Mouse (Mus musculus): ENCODE measurements at regions not wholly inside any gene's neighbourhood (a gene's known extent, or its start where the extent isn't known, plus 50 kb on each side); places are given as distances from the start of the nearest gene placed in this dataset.

DNA sequence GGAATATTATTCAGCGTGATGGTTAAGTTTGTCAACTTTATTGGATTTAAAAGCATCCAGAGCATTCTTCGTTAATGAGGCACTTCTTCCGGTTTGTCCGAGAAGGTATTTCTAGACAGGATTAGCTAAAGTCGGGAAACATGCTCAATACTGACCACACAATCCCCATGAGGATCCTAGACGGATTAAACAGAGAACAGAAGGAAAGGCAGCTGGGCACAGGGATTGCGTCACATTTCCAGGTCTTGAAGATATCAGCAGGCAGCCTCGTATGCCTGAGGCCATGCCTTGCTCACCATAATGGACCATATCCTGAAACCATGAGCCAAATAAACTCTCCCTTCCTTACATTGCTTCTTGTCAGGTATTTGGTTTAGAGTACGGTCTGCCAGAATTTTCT is 119.7 kb downstream of the Emx2 start:
- WGBS = 68% methylated on average over 9 of the region's 9 CpGs
- no peaks in the 10 kb centered on the region for H3K36me3 ChIP-seq (replicated peaks; ENCODE audit: control insufficient read depth, insufficient read depth, low read depth, low read length)
- DNase-seq (ENCODE audit: low spot score) (no peak), ATAC-seq (replicated peaks; ENCODE audit: insufficient number of reproducible peaks, low FRiP score, low TSS enrichment, low read depth) (no peak)
- H3K4me3 ChIP-seq (ENCODE audit: low read depth, low read length) = no peak overlapping the region
- no peaks in the 10 kb centered on the region for H3K4me1 ChIP-seq (ENCODE audit: control insufficient read depth, insufficient read depth, low read length)
- no peaks in the 10 kb centered on the region for H3K9me3 ChIP-seq (replicated peaks; ENCODE audit: control insufficient read depth, low read length)
- H3K27me3 ChIP-seq (ENCODE audit: control insufficient read depth, insufficient read depth, low read length) = no peaks in the 10 kb centered on the region
- H3K9ac ChIP-seq (replicated peaks; ENCODE audit: low read length) = no peak overlapping the region
- no peak overlapping the region for H3K4me2 ChIP-seq (ENCODE audit: low read depth, low read length)
- H3K27ac ChIP-seq (replicated peaks; ENCODE audit: low read depth, low read length) = no peak overlapping the region

DNA sequence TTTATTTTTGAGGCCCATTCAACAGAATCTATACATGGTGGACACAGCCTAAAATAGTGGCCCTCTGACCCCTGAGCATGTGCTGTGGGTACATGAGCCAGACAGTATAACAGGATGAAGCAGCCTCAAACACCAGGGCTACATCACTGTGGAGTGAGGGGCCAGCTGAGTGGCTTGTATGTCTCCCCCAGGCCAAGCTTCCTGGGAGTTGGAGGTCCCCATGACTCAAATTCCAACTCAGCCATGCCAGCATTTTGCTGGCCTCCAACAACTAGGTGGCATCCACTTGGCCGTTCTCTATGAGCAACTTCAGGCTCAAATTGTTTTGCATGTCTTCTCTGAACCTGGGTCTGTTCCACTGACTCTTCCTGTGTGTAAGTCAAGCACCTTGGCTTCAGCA is 121.5 kb downstream of the Emx2 start:
- DNase-seq (ENCODE audit: low spot score) (no peak), ATAC-seq (replicated peaks; ENCODE audit: insufficient number of reproducible peaks, low FRiP score, low TSS enrichment, low read depth) (no peak)
- H3K4me2 ChIP-seq (ENCODE audit: low read depth, low read length) = no peak overlapping the region
- no peaks in the 10 kb centered on the region for H3K4me1 ChIP-seq (ENCODE audit: control insufficient read depth, insufficient read depth, low read length)
- no peaks in the 10 kb centered on the region for H3K27me3 ChIP-seq (ENCODE audit: control insufficient read depth, insufficient read depth, low read length)
- H3K9ac ChIP-seq (replicated peaks; ENCODE audit: low read length) = no peak overlapping the region
- H3K4me3 ChIP-seq (ENCODE audit: low read depth, low read length) = no peak overlapping the region
- 86% methylated on average over 1 of the region's 1 CpGs for WGBS
- no peaks in the 10 kb centered on the region for H3K36me3 ChIP-seq (replicated peaks; ENCODE audit: control insufficient read depth, insufficient read depth, low read depth, low read length)
- H3K27ac ChIP-seq (replicated peaks; ENCODE audit: low read depth, low read length) = no peak overlapping the region
- no peaks in the 10 kb centered on the region for H3K9me3 ChIP-seq (replicated peaks; ENCODE audit: control insufficient read depth, low read length)

DNA sequence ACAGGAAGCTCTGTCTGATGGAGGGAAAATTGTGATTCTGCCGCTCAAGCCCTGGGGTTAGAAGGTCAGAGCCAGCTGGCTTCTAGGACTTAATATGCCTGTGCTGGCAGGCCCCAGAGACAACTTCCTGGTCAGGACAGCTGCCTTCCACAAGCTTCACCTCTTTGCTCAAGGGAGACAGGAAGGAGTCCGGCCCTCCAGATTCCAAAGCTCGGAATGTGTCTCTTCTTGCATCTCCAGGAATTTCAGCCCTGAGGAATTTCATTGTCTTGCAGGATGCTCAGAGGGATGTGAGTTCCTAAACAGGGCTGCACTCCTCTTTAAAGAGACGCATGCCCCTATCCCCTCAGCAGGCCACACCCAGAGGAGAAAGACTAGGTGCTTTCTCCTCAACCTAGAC is 127.7 kb downstream of the Emx2 start:
- Histone ChIP-seq H3K9me3 (replicated peaks; ENCODE audit: control insufficient read depth, low read length) (no peaks in the 10 kb centered on the region), H3K4me2 (ENCODE audit: low read depth, low read length) (no peak overlapping the region), H3K4me3 (ENCODE audit: low read depth, low read length) (no peak overlapping the region), H3K4me1 (ENCODE audit: control insufficient read depth, insufficient read depth, low read length) (no peaks in the 10 kb centered on the region), H3K36me3 (replicated peaks; ENCODE audit: control insufficient read depth, insufficient read depth, low read depth, low read length) (no peaks in the 10 kb centered on the region), H3K27ac (replicated peaks; ENCODE audit: low read depth, low read length) (no peak overlapping the region), H3K27me3 (ENCODE audit: control insufficient read depth, insufficient read depth, low read length) (no peaks in the 10 kb centered on the region), H3K9ac (replicated peaks; ENCODE audit: low read length) (no peak overlapping the region)
- 21% methylated on average over 4 of the region's 4 CpGs for WGBS
- DNase-seq (ENCODE audit: low spot score) (peak; percentile 36), ATAC-seq (replicated peaks; ENCODE audit: insufficient number of reproducible peaks, low FRiP score, low TSS enrichment, low read depth) (no peak)

DNA sequence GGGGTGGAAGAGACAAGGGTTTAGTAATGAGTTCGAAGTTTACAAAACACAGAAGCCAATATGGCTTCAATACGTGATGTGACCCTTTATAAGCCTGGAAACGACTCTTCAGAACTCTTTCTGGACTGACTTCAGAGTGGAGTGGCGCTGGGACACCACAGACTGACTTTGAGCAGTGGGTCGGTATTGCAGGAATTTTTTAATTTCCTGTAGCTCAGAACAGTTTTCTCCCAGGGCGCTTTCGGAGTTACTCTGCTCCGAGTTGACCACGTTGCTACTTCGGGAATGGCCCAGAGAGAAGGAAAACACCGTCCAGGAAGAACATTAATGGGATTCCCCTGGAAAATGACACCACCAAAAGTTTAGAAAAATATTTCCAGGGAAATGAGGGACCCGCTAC is 129.1 kb downstream of the Emx2 start:
- peak; percentile 34 for DNase-seq (ENCODE audit: low spot score)
- no peaks in the 10 kb centered on the region for H3K9me3 ChIP-seq (replicated peaks; ENCODE audit: control insufficient read depth, low read length)
- H3K4me3 ChIP-seq (ENCODE audit: low read depth, low read length) = no peak overlapping the region
- H3K9ac ChIP-seq (replicated peaks; ENCODE audit: low read length) = no peak overlapping the region
- no peaks in the 10 kb centered on the region for H3K4me1 ChIP-seq (ENCODE audit: control insufficient read depth, insufficient read depth, low read length)
- H3K4me2 ChIP-seq (ENCODE audit: low read depth, low read length) = no peak overlapping the region
- H3K36me3 ChIP-seq (replicated peaks; ENCODE audit: control insufficient read depth, insufficient read depth, low read depth, low read length) = no peaks in the 10 kb centered on the region
- ATAC-seq (replicated peaks; ENCODE audit: insufficient number of reproducible peaks, low FRiP score, low TSS enrichment, low read depth) = no peak
- H3K27ac ChIP-seq (replicated peaks; ENCODE audit: low read depth, low read length) = no peak overlapping the region
- 52% methylated on average over 12 of the region's 12 CpGs for WGBS
- no peaks in the 10 kb centered on the region for H3K27me3 ChIP-seq (ENCODE audit: control insufficient read depth, insufficient read depth, low read length)

DNA sequence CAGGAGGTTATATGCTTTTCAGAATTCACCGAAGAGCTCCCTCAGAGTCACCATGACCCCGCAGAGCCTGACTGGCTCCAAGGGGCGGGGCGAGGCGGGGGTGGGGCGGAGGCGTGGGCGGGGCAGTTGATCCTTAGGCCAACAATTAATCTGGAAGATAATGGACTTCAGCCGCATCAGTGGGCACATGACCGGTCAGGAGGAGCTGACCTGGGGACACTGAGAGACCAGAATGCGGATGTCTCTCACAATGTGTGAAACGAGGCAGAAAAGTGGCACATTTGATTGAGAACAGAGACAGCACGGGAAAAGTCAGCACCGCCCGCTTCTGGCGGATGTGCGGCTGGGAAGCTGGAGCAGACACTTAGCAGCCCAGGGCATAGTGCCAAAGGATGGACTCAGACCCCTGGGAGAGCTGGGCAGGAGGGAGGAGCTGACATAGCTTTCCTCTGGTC is 129.9 kb downstream of the Emx2 start:
- peak overlapping the region; percentile 36 for H3K4me2 ChIP-seq (ENCODE audit: low read depth, low read length)
- WGBS = 9% methylated on average over 17 of the region's 17 CpGs
- H3K9me3 ChIP-seq (replicated peaks; ENCODE audit: control insufficient read depth, low read length) = no peaks in the 10 kb centered on the region
- H3K4me3 ChIP-seq (ENCODE audit: low read depth, low read length) = 0 out of 2 replicates have a peak overlapping the region, but pooled peaks have one; percentile 0
- H3K36me3 ChIP-seq (replicated peaks; ENCODE audit: control insufficient read depth, insufficient read depth, low read depth, low read length) = no peaks in the 10 kb centered on the region
- H3K27me3 ChIP-seq (ENCODE audit: control insufficient read depth, insufficient read depth, low read length) = no peaks in the 10 kb centered on the region
- DNase-seq (ENCODE audit: low spot score) = peak; percentile 28
- no peak for ATAC-seq (replicated peaks; ENCODE audit: insufficient number of reproducible peaks, low FRiP score, low TSS enrichment, low read depth)
- H3K4me1 ChIP-seq (ENCODE audit: control insufficient read depth, insufficient read depth, low read length) = no peaks in the 10 kb centered on the region
- H3K9ac ChIP-seq (replicated peaks; ENCODE audit: low read length) = no peak overlapping the region
- H3K27ac ChIP-seq (replicated peaks; ENCODE audit: low read depth, low read length) = no peak overlapping the region

DNA sequence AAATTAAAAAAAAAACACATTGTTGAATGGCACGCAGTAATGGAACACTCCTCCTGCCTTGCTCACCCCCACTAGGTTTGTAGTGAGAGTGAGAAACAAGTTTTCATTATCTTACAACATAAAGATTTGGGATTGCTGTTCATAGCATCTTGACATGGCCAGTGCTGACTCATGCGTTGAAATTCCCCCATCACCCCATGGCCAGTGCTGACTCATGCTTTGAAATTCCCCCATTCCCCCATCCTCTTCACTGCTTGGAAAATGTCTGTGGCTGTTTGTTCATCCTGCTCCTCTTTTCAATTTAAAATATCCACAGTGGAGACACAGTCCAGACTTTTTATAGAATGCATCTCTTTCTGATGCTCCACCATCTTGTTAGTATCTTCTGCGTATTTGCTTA is 131.8 kb downstream of the Emx2 start:
- H3K27me3 ChIP-seq (ENCODE audit: control insufficient read depth, insufficient read depth, low read length) = no peaks in the 10 kb centered on the region
- ATAC-seq (replicated peaks; ENCODE audit: insufficient number of reproducible peaks, low FRiP score, low TSS enrichment, low read depth) = no peak
- WGBS = 100% methylated on average over 3 of the region's 3 CpGs
- H3K36me3 ChIP-seq (replicated peaks; ENCODE audit: control insufficient read depth, insufficient read depth, low read depth, low read length) = no peaks in the 10 kb centered on the region
- H3K27ac ChIP-seq (replicated peaks; ENCODE audit: low read depth, low read length) = no peak overlapping the region
- H3K4me3 ChIP-seq (ENCODE audit: low read depth, low read length) = no peak overlapping the region
- no peak overlapping the region for H3K9ac ChIP-seq (replicated peaks; ENCODE audit: low read length)
- H3K4me1 ChIP-seq (ENCODE audit: control insufficient read depth, insufficient read depth, low read length) = no peaks in the 10 kb centered on the region
- DNase-seq (ENCODE audit: low spot score) = no peak
- H3K9me3 ChIP-seq (replicated peaks; ENCODE audit: control insufficient read depth, low read length) = no peaks in the 10 kb centered on the region
- no peak overlapping the region for H3K4me2 ChIP-seq (ENCODE audit: low read depth, low read length)

GRCm38 (mm10) chr19:59592060-59592459 is 133.9 kb downstream of the Emx2 start:
- H3K4me3 ChIP-seq (ENCODE audit: low read depth, low read length) = no peak overlapping the region
- no peaks in the 10 kb centered on the region for H3K4me1 ChIP-seq (ENCODE audit: control insufficient read depth, insufficient read depth, low read length)
- DNase-seq (ENCODE audit: low spot score) (no peak), ATAC-seq (replicated peaks; ENCODE audit: insufficient number of reproducible peaks, low FRiP score, low TSS enrichment, low read depth) (no peak)
- no peaks in the 10 kb centered on the region for H3K36me3 ChIP-seq (replicated peaks; ENCODE audit: control insufficient read depth, insufficient read depth, low read depth, low read length)
- H3K27me3 ChIP-seq (ENCODE audit: control insufficient read depth, insufficient read depth, low read length) = no peaks in the 10 kb centered on the region
- no peaks in the 10 kb centered on the region for H3K9me3 ChIP-seq (replicated peaks; ENCODE audit: control insufficient read depth, low read length)
- H3K27ac ChIP-seq (replicated peaks; ENCODE audit: low read depth, low read length) = no peak overlapping the region
- no peak overlapping the region for H3K4me2 ChIP-seq (ENCODE audit: low read depth, low read length)
- no peak overlapping the region for H3K9ac ChIP-seq (replicated peaks; ENCODE audit: low read length)
- WGBS = 68% methylated on average over 3 of the region's 3 CpGs

DNA sequence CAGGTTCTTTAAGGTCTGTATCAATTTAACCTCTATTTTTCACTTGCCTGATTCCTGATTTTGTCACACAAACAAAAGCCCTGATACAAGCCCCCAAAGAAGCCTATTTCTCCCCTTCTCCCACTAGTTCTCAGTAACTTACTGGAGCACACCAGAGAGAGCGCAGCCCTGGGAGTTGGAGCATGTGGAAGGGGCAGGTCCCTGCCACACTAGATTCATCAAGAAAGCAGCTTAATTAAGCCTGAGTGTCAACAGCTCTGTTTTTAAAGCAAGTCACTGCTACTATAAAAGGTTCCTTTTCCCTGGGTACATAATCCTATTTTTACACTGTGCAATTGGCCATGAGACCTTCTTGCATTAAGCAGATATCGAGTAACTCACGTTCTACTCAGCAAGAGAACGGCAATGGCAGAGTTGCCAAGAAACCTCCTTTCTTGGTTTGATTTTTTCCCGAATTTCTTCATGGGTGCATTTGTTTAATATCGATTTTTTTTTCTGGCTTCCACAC is 166.2 kb downstream of the Emx2 start:
- no peak overlapping the region for H3K9ac ChIP-seq (replicated peaks; ENCODE audit: low read length)
- H3K27ac ChIP-seq (replicated peaks; ENCODE audit: low read depth, low read length) = no peak overlapping the region
- H3K4me2 ChIP-seq (ENCODE audit: low read depth, low read length) = no peak overlapping the region
- H3K9me3 ChIP-seq (replicated peaks; ENCODE audit: control insufficient read depth, low read length) = no peaks in the 10 kb centered on the region
- ATAC-seq (replicated peaks; ENCODE audit: insufficient number of reproducible peaks, low FRiP score, low TSS enrichment, low read depth) (no peak), DNase-seq (ENCODE audit: low spot score) (no peak)
- H3K4me1 ChIP-seq (ENCODE audit: control insufficient read depth, insufficient read depth, low read length) = no peaks in the 10 kb centered on the region
- WGBS = 70% methylated on average over 6 of the region's 6 CpGs
- H3K36me3 ChIP-seq (replicated peaks; ENCODE audit: control insufficient read depth, insufficient read depth, low read depth, low read length) = no peaks in the 10 kb centered on the region
- no peaks in the 10 kb centered on the region for H3K27me3 ChIP-seq (ENCODE audit: control insufficient read depth, insufficient read depth, low read length)
- no peak overlapping the region for H3K4me3 ChIP-seq (ENCODE audit: low read depth, low read length)
